Mouse (Mus musculus) left cerebral cortex, adult 2 months (tissue): ENCODE results near the gene Tcap. TPM values are rescaled to one million over a fixed set of nuclear protein-coding genes. Genes with fewer than 3 reads are reported as not detected.
A peak's percentile ranks its signal among the peaks of the same experiment; 100 is the strongest.

ENCODE experiments used
- DNase-seq, 2 experiments: peaks; one replicate each; pipeline ENCODE4 v3.0.0; 2021 to 2022; ENCODE audit warnings: low spot score in 2 of 2, mixed read lengths in 1 of 2; ENCODE audit errors: extremely low spot score in 1 of 2
- H3K27ac ChIP-seq: fragments of 200-600 bp; 2 replicates; pipeline ENCODE4 v1.8.1; 2022
- H3K4me3 ChIP-seq: fragments of 200-600 bp; 2 replicates; pipeline ENCODE4 v1.8.1; 2022
- CTCF ChIP-seq: fragments of 200-600 bp; IDR thresholded peaks from 2 replicates; pipeline ENCODE4 v1.8.1; 2022; ENCODE audit warnings: antibody characterized with exemption, mild to moderate bottlenecking, moderate library complexity
- intact Hi-C: fragments of 180-260 bp; cut with DNase I; formaldehyde crosslinking; loops from one replicate; pipeline ENCODE4 v1.15.1; 2025
- total RNA-seq, 2 experiments: library from RNA; stranded (reverse); gene quantifications; 2 replicates each; pipeline ENCODE4 v1.2.3; 2021

Tcap gene
- total RNA-seq, 2 experiments from 2014 or later: 8.7 to 10.0 TPM

DNA sequence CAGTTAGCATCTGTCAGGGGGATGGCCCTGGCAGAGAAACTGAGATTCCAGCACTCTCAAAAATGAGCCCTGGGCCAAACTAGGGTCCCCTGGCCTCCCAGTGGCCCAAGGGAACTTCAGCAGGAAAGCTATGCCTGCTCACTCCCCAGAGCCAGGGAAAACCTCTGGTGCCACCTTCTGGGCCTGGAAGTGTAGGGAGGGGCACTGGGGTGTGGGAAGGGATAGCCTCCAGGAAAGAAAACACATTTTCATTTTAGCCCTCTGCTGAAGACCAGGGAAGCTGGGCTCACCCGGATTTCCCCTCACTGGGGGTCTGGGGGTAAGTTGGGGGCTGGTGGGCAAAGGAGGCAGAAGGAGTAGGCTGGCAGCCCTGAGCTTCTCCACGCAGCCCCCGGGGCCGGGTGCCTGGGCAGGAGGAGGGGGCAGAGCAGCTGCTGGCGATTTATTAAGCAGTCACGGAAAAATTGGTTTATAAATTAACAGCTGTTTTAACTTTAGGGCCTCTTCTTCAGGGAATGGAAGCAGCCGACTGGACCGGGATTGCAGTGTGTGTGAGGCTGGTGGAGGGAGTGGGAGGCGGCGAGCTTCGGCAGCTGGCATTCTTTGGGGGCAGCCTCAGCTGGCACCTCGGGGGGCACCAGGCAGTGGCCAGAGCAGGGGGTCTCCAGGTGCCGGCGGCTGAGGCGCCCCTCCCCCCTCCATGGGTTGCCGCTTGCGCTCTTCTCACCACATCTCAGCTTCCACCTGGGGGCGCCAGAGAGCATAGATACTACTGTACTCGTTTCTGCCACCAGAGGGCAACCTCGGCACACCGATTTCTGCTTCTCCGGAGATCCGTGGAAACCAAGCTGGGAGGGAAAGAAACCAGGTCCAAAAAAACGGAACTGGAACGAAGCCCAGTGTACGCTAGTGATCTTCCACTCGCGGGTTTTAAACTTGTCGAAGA lies 41.3 kb upstream of the Tcap start:
- Histone ChIP-seq H3K27ac (peak overlapping the region; percentile 76), H3K4me3 (peak overlapping the region; percentile 64)
- intact Hi-C loops: loop anchor here (1.0 kb wide), 4 partner anchors 30 to 115 kb away; no protein-coding TSS in a partner anchor
- DNase-seq: peak; percentile 94 to 100
- peak; percentile 100 for TF ChIP-seq CTCF

DNA sequence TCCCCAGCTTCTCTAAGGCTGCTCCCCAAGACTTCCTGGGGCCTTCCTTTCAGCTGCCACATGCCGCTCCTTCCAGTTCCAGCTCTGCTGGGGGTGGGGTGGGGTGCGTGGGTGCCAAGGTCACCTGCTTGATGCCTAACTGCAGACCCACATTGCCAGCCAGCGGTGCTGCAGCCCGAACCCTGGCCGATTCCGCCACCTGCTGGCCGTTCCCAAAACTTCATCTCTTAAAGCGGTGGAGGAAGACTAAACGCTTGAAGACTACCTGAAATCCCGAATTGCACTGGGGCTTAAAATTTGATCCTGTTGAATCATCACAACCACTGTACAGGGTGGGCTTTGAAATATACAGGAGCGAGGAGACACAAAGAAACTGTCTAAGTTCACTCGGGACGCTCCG lies 38.4 kb upstream of the Tcap start:
- TF ChIP-seq CTCF: peak; percentile 84
- intact Hi-C loops: no loop called here
- peak; percentile 84 to 90 for DNase-seq
- Histone ChIP-seq H3K4me3 (no peak overlapping the region), H3K27ac (no peak overlapping the region)

DNA sequence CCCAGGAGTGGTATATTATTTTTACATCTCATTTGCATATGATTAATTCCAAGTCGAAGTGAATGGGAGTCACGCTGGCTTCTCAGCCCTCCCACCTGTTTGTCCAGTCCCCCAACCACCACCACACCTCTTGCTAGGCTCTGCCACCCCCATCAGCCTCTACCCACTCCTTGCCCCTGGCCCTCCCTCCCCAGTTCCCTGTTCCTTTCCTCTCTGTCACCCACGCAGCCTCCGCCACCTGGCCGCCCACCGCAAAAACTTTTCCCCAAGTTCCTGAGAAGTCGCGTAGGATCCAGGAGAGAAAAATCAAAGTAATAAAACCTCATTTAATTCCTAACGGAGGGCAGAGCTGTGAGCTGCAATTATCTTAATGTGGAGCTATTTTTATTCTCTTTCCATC lies 37.4 kb upstream of the Tcap start:
- Histone ChIP-seq H3K27ac (no peak overlapping the region), H3K4me3 (no peak overlapping the region)
- no peak for TF ChIP-seq CTCF
- intact Hi-C loops: no loop called here
- no peak for DNase-seq

DNA sequence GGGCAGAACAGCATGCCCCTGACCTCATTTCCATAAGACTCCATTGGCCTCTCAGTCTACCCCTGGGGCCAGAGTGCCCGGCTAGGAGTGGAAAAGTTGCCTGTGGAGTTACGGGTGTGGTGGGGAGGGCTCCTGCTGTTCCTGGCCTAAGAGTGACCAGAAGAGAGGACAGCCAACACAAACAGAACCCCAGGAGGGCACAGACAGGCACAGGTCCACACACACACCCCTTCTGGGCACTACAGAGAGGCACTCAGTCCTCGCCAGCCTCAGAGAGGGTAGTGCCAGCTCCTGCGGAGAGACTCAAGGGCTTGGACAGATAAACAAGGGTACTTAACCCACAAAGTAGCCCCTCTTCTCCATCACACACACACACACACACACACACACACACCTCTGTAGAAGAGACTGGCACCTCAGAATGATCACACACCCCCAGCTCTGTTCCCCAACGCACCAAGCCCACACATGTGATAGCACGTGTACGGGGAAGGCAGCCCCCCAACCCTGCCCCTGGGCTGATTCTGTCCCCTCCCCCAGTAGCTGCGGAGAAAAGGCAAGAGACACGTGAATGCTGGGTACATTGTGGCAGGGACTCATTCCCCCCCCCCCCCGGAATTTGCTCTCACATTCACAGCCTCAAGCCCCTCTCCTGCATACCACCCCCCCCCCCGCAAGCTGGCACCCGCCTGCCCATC lies 36.1 kb upstream of the Tcap start:
- Histone ChIP-seq H3K27ac (peak overlapping the region; percentile 86; the same call in 1 of the 2 replicates), H3K4me3 (no peak overlapping the region; the same call in 1 of the 2 replicates)
- intact Hi-C loops: no loop called here
- TF ChIP-seq CTCF: no peak
- no peak for DNase-seq

DNA sequence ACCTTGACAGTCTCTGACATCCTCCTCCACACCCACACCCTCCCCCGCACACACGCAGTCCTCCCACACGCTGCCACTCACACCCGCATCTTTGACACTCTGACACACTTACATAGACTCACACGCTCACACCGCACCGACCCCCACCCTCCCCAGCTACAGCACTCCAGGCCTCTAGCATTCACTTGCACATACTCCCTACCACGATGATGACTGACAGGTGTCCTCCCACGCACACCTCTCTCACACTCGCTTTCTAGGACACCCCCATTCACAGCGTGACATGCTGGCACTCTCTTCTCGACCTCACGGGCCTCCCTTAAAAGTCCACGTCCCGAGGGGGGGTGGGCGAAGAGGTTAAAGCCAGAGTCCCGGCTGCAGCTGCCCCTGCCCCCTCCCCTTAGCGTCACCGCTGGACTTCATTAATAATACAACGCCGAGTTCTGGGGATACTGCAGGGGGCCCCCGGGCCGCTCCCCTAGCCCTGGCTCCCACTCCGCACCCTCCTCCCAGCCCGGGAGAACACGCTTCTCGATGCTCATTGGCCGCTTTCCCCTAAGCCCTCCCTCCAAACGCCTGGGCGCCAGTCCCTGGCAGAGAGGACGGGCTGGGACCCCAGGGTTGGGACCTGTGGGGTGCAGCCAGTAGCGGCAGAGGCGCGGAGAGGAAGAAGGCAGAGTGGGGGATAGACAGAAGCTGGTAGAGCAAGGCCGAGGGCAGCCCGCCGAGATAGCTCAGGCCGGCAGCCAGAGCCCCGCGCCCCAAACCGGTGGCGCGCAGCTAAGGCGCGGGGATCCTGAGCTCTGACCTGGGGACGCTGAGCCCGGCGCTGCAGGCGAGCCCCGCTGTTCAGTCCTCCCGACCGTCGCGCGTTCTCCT lies 35.3 kb upstream of the Tcap start, which contains the start of gene Ppp1r1b:
Gene Ppp1r1b, plus strand, starts transcription at position 322 of the 879 bp plus-strand sequence.
- no peak for TF ChIP-seq CTCF
- intact Hi-C loops: no loop called here
- peak within 1 kb of the TSS; percentile 86 for H3K27ac ChIP-seq
- peak within 1 kb of the TSS; percentile 83 for H3K4me3 ChIP-seq
- peak; percentile 76 to 82 for DNase-seq

DNA sequence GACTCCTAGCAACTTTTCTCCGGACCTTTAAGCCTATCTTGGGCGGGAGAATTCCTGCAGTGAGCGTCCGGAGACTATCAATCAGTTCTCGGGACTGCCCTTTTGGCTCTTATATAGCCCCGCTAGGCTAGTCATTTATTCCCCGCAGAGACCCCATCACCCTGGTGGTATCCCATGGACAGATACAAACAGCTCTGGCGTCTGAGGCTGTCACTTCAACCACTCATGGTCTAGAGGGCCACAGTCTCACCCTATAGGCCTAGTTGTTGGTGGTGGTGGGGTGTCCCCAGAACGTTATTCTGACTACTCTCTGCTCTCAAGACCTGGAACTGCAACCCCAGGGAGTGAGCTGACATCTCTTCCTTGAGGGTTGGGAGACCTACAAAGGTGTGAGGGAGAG lies 34.3 kb upstream of the Tcap start:
- H3K27ac ChIP-seq: peak overlapping the region; percentile 9; the same call in 1 of the 2 replicates
- peak overlapping the region; percentile 83 for H3K4me3 ChIP-seq
- intact Hi-C loops: no loop called here
- TF ChIP-seq CTCF: no peak
- no peak for DNase-seq

DNA sequence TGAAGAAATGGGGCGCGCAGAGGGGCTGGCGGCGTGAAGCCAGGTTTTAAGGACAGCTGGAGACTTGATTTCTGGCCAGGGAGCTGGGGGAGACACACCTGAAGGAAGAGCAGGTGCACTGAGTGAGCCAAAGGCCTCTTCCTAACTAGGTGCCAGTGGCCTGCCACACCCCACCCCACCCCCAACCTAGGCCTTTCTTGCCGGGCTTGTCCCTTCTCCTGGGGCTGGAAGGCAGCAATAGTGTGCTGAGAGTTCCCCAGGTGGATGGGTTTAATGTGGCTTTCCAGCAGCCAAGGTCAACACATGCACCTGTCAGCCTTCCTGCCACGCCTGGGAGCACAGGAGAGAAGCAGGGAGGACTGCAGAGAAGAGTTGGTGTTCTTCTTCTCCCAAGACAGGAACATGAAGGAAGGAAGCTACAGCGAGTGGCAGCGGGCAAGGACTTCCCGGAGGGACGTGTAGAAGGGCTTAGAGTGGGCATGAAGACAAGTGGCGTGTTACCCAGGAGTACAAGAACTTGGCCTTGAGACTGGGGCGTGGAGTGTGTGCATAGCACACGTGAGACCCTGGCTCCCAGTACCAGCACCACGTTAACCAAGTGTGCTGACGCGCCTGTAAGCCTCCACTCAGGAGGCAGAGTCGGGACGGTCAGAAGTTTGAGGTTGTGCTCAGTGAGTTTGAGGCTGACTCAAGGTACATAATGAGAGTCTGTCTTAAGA lies 31.2 kb upstream of the Tcap start:
- Histone ChIP-seq H3K4me3 (no peak overlapping the region), H3K27ac (no peak overlapping the region)
- intact Hi-C loops: no loop called here
- no peak for DNase-seq
- no peak for TF ChIP-seq CTCF

DNA sequence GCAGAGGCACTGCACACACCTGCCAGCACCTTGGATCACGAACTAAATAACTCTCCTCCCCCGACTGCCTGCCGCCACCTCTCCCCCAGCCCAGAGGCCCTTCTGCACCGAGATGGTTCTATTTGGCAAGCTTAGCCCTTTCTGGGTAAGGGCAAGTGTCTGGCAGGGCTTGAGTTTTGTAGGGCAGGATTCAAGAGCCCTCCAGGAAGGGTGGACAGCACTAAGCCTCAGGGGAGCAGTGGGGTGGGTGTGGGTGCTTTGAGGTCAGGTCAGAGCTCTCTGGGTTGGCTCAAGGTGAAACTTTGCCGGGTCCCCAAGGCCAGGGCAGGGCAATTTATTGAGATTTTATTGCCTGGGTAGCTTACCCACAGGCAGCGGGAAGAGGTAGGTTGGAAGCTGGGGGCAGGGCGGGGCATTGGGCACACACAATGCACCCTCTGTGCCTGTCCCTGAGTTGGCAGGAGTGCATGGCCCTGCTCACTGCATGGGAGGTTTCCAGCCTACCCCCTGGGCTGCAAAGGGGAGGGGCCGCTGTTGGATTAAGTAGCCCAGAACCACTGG lies 29.9 kb upstream of the Tcap start:
- DNase-seq: peak in 1 of 2 experiments; percentile 70
- no peak overlapping the region for H3K4me3 ChIP-seq
- intact Hi-C loops: no loop called here

DNA sequence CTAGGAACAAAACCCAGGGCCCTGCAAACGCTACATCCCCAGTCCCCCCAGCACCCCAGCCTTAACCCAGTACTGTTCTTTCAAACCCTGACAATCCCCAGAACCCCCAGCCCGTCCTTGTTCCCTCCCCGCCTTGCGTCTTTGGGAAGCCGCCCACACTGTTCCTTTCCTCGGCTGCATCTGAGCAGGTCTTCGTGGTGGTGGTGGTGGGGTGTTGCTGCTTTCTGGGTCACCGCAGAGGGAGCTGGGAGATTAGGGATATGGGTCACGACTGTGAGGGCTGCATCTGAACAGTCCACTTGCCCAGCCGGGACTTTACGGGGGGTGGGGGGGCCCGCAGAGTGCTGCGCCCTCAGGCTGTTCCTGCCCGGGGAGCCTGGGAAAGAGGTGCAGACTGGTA lies 29.2 kb upstream of the Tcap start:
- intact Hi-C loops: no loop called here
- no peak overlapping the region for H3K4me3 ChIP-seq
- peak; percentile 58 to 59 for DNase-seq
- TF ChIP-seq CTCF: no peak
- peak overlapping the region; percentile 88 for H3K27ac ChIP-seq

More for the DNA sequence above, 29.9 kb upstream of the Tcap start:
- peak overlapping the region; percentile 88 for H3K27ac ChIP-seq
- TF ChIP-seq CTCF: no peak

DNA sequence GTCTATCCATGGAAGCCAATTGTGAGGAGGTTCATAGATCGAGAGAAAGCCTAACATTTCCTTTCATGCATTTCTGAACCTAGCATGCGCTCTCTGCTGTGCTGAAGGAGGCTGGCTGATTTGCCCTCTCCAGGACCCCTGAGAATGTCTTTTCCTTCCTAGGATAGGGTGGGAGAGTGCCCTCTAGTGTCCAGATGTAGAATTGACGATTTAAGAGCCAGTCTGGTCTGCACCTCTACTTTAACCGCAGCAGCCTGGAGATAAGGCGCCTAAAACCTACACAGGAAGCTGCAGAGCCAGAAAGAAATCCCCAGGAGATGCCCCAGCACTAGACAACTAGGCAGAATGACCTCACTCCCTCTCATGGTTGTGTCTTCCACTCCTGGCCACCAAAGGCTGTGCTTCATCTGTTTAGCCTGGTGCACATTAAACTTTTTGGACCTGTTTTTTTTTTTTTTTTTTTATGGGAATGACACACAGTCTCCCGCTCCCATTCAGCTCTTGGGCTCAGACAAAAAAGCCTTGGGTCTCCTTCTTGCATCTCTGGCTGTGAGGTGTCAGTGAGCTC lies 27.8 kb upstream of the Tcap start:
- DNase-seq: peak; percentile 51 to 57
- Histone ChIP-seq H3K27ac (peak overlapping the region; percentile 1; the same call in 1 of the 2 replicates), H3K4me3 (no peak overlapping the region)
- intact Hi-C loops: loop anchor here (5.0 kb wide), 2 partner anchors 81 to 231 kb away; partner anchors contain the start of genes Mien1 and Ormdl3
- TF ChIP-seq CTCF: peak; percentile 88
